Mouse (Mus musculus): ENCODE data around the gene Emc10. TPM values are rescaled to one million over a fixed set of nuclear protein-coding genes. Genes with fewer than 3 reads are reported as not detected.

Emc10 gene
- polyA plus RNA-seq, 1 experiment, result 406 TPM

- H3K4me3 ChIP-seq (ENCODE audit: control insufficient read depth, insufficient read depth, low read length), result no peak overlapping the region
- WGBS, result 91% methylated on average over 14 of the region's 14 CpGs
- no peaks in the 10 kb centered on the region for H3K36me3 ChIP-seq (ENCODE audit: control insufficient read depth, insufficient read depth, low read length)
- TF ChIP-seq CTCF (IDR thresholded peaks at IDR 0.05; ENCODE audit: borderline replicate concordance, control insufficient read depth, extremely low read depth, insufficient read depth, low read length, poor library complexity) (no peak), POLR2A (IDR thresholded peaks at IDR 0.05; ENCODE audit: control insufficient read depth, extremely low read depth, insufficient read depth, low read length, poor library complexity) (no peak)
- no peaks in the 10 kb centered on the region for H3K27me3 ChIP-seq (ENCODE audit: control insufficient read depth, insufficient read depth, low read length)
- DNase-seq, result no peak
- H3K4me1 ChIP-seq (replicated peaks; ENCODE audit: control insufficient read depth, insufficient read depth, low read length), result peaks cover 18% of the 10 kb centered on the region
- H3K27ac ChIP-seq (ENCODE audit: control insufficient read depth, insufficient read depth, low read length), result no peak overlapping the region
Measured at GRCm38 (mm10) chr7:44526414-44527154, 30.3 kb upstream of the Emc10 start.

- H3K4me1 ChIP-seq (replicated peaks; ENCODE audit: control insufficient read depth, insufficient read depth, low read length), result peaks cover 13% of the 10 kb centered on the region
- DNase-seq, result no peak
- H3K4me3 ChIP-seq (ENCODE audit: control insufficient read depth, insufficient read depth, low read length), result no peak overlapping the region
- H3K27ac ChIP-seq (ENCODE audit: control insufficient read depth, insufficient read depth, low read length), result no peak overlapping the region
- WGBS, result 59% methylated on average over 22 of the region's 22 CpGs
- TF ChIP-seq CTCF (IDR thresholded peaks at IDR 0.05; ENCODE audit: borderline replicate concordance, control insufficient read depth, extremely low read depth, insufficient read depth, low read length, poor library complexity) (no peak), POLR2A (IDR thresholded peaks at IDR 0.05; ENCODE audit: control insufficient read depth, extremely low read depth, insufficient read depth, low read length, poor library complexity) (no peak)
- no peaks in the 10 kb centered on the region for H3K27me3 ChIP-seq (ENCODE audit: control insufficient read depth, insufficient read depth, low read length)
- no peaks in the 10 kb centered on the region for H3K36me3 ChIP-seq (ENCODE audit: control insufficient read depth, insufficient read depth, low read length)
Measured at GRCm38 (mm10) chr7:44525126-44525832, 28.9 kb upstream of the Emc10 start.

- no peaks in the 10 kb centered on the region for H3K27me3 ChIP-seq (ENCODE audit: control insufficient read depth, insufficient read depth, low read length)
- no peak for DNase-seq
- WGBS, result 69% methylated on average over 12 of the region's 12 CpGs
- no peaks in the 10 kb centered on the region for H3K36me3 ChIP-seq (ENCODE audit: control insufficient read depth, insufficient read depth, low read length)
- TF ChIP-seq POLR2A (IDR thresholded peaks at IDR 0.05; ENCODE audit: control insufficient read depth, extremely low read depth, insufficient read depth, low read length, poor library complexity), result no peak
- no peak for TF ChIP-seq CTCF (IDR thresholded peaks at IDR 0.05; ENCODE audit: borderline replicate concordance, control insufficient read depth, extremely low read depth, insufficient read depth, low read length, poor library complexity)
- H3K4me1 ChIP-seq (replicated peaks; ENCODE audit: control insufficient read depth, insufficient read depth, low read length), result peaks cover 13% of the 10 kb centered on the region
- no peak within 1 kb of the TSS for H3K4me3 ChIP-seq (ENCODE audit: control insufficient read depth, insufficient read depth, low read length)
- H3K27ac ChIP-seq (ENCODE audit: control insufficient read depth, insufficient read depth, low read length), result no peak within 1 kb of the TSS
Measured at GRCm38 (mm10) chr7:44524502-44524901, 28.2 kb upstream of the Emc10 start, which contains the start of gene Mybpc2. Gene Mybpc2, minus strand, starts transcription at chr7:44524656.

- Histone ChIP-seq H3K27ac (ENCODE audit: control insufficient read depth, insufficient read depth, low read length) (no peak overlapping the region), H3K4me3 (ENCODE audit: control insufficient read depth, insufficient read depth, low read length) (no peak overlapping the region), H3K4me1 (replicated peaks; ENCODE audit: control insufficient read depth, insufficient read depth, low read length) (peaks cover 6% of the 10 kb centered on the region; the same call in 1 of the 2 replicates), H3K27me3 (ENCODE audit: control insufficient read depth, insufficient read depth, low read length) (no peaks in the 10 kb centered on the region), H3K36me3 (ENCODE audit: control insufficient read depth, insufficient read depth, low read length) (no peaks in the 10 kb centered on the region)
- no peak for DNase-seq
- WGBS, result 82% methylated on average over 2 of the region's 2 CpGs
- TF ChIP-seq POLR2A (IDR thresholded peaks at IDR 0.05; ENCODE audit: control insufficient read depth, extremely low read depth, insufficient read depth, low read length, poor library complexity), result no peak
- no peak for TF ChIP-seq CTCF (IDR thresholded peaks at IDR 0.05; ENCODE audit: borderline replicate concordance, control insufficient read depth, extremely low read depth, insufficient read depth, low read length, poor library complexity)
Measured at GRCm38 (mm10) chr7:44523056-44523455, 26.7 kb upstream of the Emc10 start.

- H3K4me3 ChIP-seq (ENCODE audit: control insufficient read depth, insufficient read depth, low read length), result no peak overlapping the region
- H3K4me1 ChIP-seq (replicated peaks; ENCODE audit: control insufficient read depth, insufficient read depth, low read length), result peaks cover 6% of the 10 kb centered on the region; the same call in 1 of the 2 replicates
Measured at GRCm38 (mm10) chr7:44521710-44522109, 25.4 kb upstream of the Emc10 start.

GRCm38 (mm10) chr7:44520990-44521389 is 24.7 kb upstream of the Emc10 start:
- TF ChIP-seq POLR2A (IDR thresholded peaks at IDR 0.05; ENCODE audit: control insufficient read depth, extremely low read depth, insufficient read depth, low read length, poor library complexity) (no peak), CTCF (IDR thresholded peaks at IDR 0.05; ENCODE audit: borderline replicate concordance, control insufficient read depth, extremely low read depth, insufficient read depth, low read length, poor library complexity) (no peak)
- peaks cover 6% of the 10 kb centered on the region; the same call in 1 of the 2 replicates for H3K4me1 ChIP-seq (replicated peaks; ENCODE audit: control insufficient read depth, insufficient read depth, low read length)
- H3K27me3 ChIP-seq (ENCODE audit: control insufficient read depth, insufficient read depth, low read length), result no peaks in the 10 kb centered on the region
- WGBS, result 72% methylated on average over 3 of the region's 3 CpGs
- H3K27ac ChIP-seq (ENCODE audit: control insufficient read depth, insufficient read depth, low read length), result no peak overlapping the region
- H3K4me3 ChIP-seq (ENCODE audit: control insufficient read depth, insufficient read depth, low read length), result no peak overlapping the region
- no peaks in the 10 kb centered on the region for H3K36me3 ChIP-seq (ENCODE audit: control insufficient read depth, insufficient read depth, low read length)
- DNase-seq, result no peak

More at GRCm38 (mm10) chr7:44521710-44522109, 25.4 kb upstream of the Emc10 start:
- Histone ChIP-seq H3K36me3 (ENCODE audit: control insufficient read depth, insufficient read depth, low read length) (no peaks in the 10 kb centered on the region), H3K27me3 (ENCODE audit: control insufficient read depth, insufficient read depth, low read length) (no peaks in the 10 kb centered on the region), H3K27ac (ENCODE audit: control insufficient read depth, insufficient read depth, low read length) (no peak overlapping the region)
- TF ChIP-seq POLR2A (IDR thresholded peaks at IDR 0.05; ENCODE audit: control insufficient read depth, extremely low read depth, insufficient read depth, low read length, poor library complexity) (no peak), CTCF (IDR thresholded peaks at IDR 0.05; ENCODE audit: borderline replicate concordance, control insufficient read depth, extremely low read depth, insufficient read depth, low read length, poor library complexity) (peak; percentile 91)
- 4% methylated on average over 20 of the region's 20 CpGs for WGBS
- DNase-seq, result peak; percentile 82
